Mouse (Mus musculus): ENCODE data around the gene Tmem52.

DNA sequence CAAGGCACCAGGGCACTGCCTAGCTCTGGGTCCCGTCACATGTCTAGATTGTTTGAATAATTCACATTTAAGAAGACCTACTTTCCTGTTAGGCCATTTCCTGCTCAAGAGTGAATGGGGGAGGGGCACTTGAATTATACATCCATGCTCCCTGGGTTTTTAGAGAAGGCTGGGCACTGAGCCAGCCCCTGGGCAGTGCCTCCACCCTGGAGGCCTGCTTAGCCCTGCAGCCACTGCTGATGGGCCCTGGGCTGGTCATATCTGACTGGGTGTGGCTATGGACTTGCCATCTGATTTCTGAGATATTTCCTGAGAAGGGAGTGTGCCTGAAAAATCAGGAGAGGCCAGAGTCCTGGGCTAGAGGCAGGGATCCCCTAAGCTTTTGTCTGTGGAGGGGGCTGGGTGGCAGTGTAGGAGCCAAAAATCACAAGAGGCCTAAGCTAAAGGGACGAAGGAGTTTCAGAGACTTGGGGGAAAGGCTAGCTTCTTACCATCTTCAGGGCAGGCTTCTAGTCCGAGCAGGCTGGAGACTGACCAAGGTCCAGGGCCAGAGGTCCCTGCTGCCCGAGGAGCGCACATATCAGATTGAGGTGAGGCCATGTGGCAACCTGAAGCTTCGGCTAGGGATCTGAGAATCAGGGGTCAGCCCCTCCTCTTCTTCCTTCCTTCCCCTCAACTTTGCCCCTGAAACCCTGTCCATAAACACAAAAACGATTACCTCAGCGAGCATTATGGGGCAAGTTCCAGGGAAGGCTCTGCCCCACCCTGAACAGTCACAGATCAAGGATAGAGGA, 19.5 kb downstream of the Tmem52 start:
- TF ChIP-seq ZC3H11A (IDR thresholded peaks at IDR 0.05; ENCODE audit: low read depth, low read length) (no peak), RCOR1 (IDR thresholded peaks at IDR 0.05; ENCODE audit: low read depth, low read length) (no peak), CTCF (IDR thresholded peaks at IDR 0.05 in 2 of 3, conservative IDR thresholded peaks at IDR 0.05 in 1 of 3; ENCODE audit: control insufficient read depth in 1 of 3, insufficient read depth in 1 of 3, low read depth in 2 of 3, low read length in 3 of 3, poor library complexity in 1 of 3, severe bottlenecking in 1 of 3) (no peak), POLR2A (IDR thresholded peaks at IDR 0.05; ENCODE audit: control insufficient read depth in 1 of 2, insufficient read depth in 1 of 2, low read depth in 1 of 2, low read length in 2 of 2, poor library complexity in 1 of 2) (no peak), EP300 (IDR thresholded peaks at IDR 0.05; ENCODE audit: low read depth in 1 of 2, low read length in 2 of 2) (no peak; a peak in 1 of 4 replicates), UBTF (IDR thresholded peaks at IDR 0.05; ENCODE audit: borderline replicate concordance, insufficient read depth, low read depth, low read length) (no peak), E2F4 (IDR thresholded peaks at IDR 0.05; ENCODE audit: borderline replicate concordance, low read depth, low read length) (no peak), POLR2AphosphoS2 (IDR thresholded peaks at IDR 0.05; ENCODE audit: low read length) (no peak), ZKSCAN1 (IDR thresholded peaks at IDR 0.05; ENCODE audit: low read depth, low read length) (no peak), KAT2A (conservative IDR thresholded peaks at IDR 0.05; ENCODE audit: low read depth, low read length) (no peak)

Measured in MEL (cell line).